Mouse (Mus musculus) liver, adult 2 months (tissue): ENCODE results near the gene Llph.

Experiments
- CTCF ChIP-seq: fragments of 200-500 bp; IDR thresholded peaks from 2 replicates; pipeline ENCODE4 v1.5.1; 2011; ENCODE audit warnings: low read depth, low read length, control low read depth
- POLR2A ChIP-seq: fragments of 200-500 bp; IDR thresholded peaks from 2 replicates; pipeline ENCODE4 v1.6.1; 2011; ENCODE audit warnings: low read length, control low read depth; ENCODE audit not compliant: insufficient read depth; ENCODE audit errors: extremely low read depth

DNA sequence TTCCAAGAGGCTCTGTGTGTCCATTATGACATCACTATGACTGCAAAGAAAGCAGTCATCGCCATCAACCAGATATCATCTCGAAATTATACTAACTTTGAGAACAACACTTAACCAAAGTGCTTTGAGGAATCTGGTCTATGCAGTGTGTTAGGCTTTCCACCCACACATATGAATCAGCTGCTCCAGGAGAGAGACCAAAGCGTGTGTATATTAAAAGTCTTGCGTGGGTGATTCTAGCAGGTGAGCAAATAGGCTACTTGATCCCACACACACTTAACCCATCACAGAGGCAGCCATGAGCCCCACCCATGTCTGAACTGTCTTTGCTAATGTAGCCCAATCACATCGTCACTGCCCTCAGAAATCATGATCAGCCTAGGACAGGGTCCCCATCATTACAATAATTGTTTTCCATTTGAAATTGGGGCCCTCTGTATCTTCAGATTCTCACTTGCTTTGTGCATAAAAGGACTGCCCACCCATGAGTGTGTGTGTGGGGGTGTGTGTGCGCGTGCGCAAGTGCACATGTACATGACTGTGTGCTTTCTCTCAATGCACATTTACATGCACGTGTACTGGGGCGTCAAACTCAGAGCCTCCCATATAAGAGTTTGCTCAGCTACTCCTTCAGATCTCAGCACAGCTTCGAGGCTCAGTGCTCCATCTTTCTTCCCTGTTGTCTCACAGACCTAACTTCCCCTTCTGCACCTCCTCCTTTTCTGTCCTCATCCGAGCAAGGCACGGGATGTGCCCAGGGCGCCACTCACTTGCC lies 29.6 kb upstream of the Llph start:
- TF ChIP-seq POLR2A (no peak), CTCF (no peak)
